Mouse (Mus musculus) embryonic fibroblast, embryonic 13.5 days (primary cell): Measurements from ENCODE around the gene Tepsin. TPM values are rescaled to one million over a fixed set of nuclear protein-coding genes. Genes with fewer than 3 reads are reported as not detected.

Experiments
- H3K27ac ChIP-seq: 2 replicates; pipeline ENCODE4 v1.5.1; 2012; ENCODE audit warnings: low read length, control low read depth, inconsistent platforms; ENCODE audit not compliant: insufficient read depth
- H3K4me1 ChIP-seq: 2 replicates; pipeline ENCODE4 v1.6.1; 2011; ENCODE audit warnings: low read length; ENCODE audit not compliant: control insufficient read depth, insufficient read depth
- H3K4me3 ChIP-seq: 2 replicates; pipeline ENCODE4 v1.5.1; 2011; ENCODE audit warnings: mild to moderate bottlenecking, control low read depth, low read length; ENCODE audit not compliant: insufficient read depth
- CTCF ChIP-seq: IDR thresholded peaks from 2 replicates; pipeline ENCODE4 v1.5.1; 2011; ENCODE audit warnings: mild to moderate bottlenecking, control low read depth, low read length, moderate library complexity, borderline replicate concordance; ENCODE audit not compliant: insufficient read depth
- POLR2A ChIP-seq: IDR thresholded peaks from 2 replicates; pipeline ENCODE4 v1.6.1; 2011; ENCODE audit warnings: low read depth, mild to moderate bottlenecking, control low read depth, low read length, moderate library complexity
- polyA plus RNA-seq: library from polyadenylated mRNA; stranded (reverse); fragments of >200 nt; gene quantifications from 2 replicates; pipeline ENCODE4 v1.2.4, GENCODE M21; 2011; ENCODE audit warnings: low read depth; ENCODE audit not compliant: missing spikeins, insufficient read length

Tepsin gene
- polyA plus RNA-seq, 1 experiment, result 12.2 TPM

DNA sequence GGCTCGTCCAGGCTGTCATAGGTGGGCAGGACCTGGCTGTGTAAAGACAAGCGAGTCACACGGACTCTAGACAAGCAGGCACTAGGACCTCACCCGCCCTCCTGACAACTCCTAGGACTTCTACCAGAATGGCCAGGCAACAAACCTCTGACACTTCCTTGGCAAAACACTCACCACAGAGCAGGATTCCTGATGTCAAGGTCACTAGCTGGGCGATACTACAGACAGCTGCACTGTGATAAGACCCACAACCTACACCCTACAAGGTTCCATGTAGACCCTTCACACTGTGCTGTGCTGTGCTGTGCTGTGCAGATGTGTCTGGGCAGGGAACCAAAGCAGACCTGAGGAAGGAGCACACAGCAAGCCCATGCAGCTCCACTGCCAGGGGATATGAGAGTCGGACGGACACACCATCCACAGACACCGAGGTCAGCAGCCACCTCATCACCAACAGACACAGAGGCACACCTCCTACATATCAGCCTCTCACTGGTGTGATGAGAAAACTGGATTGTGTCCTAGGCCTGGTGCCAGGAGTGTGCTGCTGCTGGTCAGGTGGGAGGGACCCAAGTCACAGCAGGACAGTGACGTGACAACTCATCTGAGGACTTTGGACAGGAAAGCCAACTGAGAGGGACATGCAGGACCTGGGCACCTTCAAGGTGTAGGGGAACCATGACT lies 36.5 kb upstream of the Tepsin start:
- 0 out of 2 replicates have a peak, but pooled peaks cover 2% of the 10 kb centered on the region for H3K4me1 ChIP-seq
- H3K4me3 ChIP-seq, result no peak overlapping the region
- TF ChIP-seq CTCF (no peak), POLR2A (no peak)
- no peak overlapping the region for H3K27ac ChIP-seq

DNA sequence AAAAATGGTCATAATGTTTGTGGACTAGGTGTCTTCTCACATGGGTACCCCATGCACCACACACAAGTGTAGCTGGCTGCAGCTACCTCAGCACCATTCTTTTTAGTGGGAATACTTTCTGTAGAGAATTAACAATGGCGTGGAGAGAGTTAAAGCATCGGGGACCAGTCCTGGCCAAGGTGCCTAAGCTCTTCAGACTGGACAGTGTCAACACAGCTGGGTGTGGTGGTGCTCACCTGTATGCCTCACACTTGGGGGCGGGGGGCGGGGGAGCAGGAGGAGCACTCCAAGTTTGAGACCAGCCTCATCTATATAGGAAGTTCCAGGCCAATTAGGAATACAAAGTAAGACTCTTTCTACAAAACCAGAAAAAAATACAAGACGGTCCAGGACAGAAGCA lies 35.6 kb upstream of the Tepsin start:
- H3K27ac ChIP-seq, result no peak overlapping the region
- H3K4me1 ChIP-seq, result 0 out of 2 replicates have a peak, but pooled peaks cover 2% of the 10 kb centered on the region
- H3K4me3 ChIP-seq, result no peak overlapping the region
- TF ChIP-seq CTCF (no peak), POLR2A (no peak)

DNA sequence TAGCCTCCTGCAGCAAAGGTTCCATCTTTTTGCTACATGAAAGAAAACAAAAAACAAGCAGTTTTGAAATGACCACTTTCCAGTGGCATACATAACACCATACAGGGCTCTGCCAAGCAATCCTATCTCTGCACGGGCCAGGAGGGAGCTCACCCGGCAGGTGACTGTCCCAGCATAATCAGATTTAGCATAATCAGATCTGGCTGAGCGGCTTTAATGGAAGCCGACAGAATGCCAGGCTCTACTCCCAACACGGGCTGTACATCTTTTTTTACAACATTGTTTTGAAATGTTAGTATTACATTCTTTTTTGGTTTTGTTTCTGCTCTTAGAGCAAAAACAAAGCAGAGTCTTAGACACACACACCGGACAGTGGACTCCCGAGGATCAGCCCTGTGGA lies 30.8 kb upstream of the Tepsin start:
- Histone ChIP-seq H3K4me1 (no peaks in the 10 kb centered on the region), H3K4me3 (no peak overlapping the region), H3K27ac (no peak overlapping the region)
- TF ChIP-seq CTCF, result no peak
- no peak for TF ChIP-seq POLR2A

DNA sequence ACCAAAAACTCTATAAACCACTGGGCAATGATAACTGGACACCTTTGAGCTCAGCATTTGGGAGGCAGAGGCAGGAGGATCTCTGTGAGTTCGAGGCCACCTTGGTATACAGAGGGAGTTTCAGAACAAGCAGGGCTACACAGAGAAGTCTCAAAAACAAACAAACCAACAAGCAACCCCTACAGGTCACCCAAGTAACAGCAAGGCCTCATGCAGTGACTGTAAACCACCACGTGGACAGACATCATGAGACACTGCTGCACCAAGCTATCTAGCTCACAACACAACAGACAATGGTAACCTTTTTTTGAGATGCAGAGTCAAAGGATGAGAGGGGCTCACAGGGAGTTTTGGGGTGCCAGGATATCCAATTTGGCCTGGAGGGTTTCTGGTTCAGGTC lies 28.3 kb upstream of the Tepsin start:
- no peak overlapping the region for H3K27ac ChIP-seq
- no peaks in the 10 kb centered on the region for H3K4me1 ChIP-seq
- no peak for TF ChIP-seq CTCF
- TF ChIP-seq POLR2A, result no peak
- no peak overlapping the region for H3K4me3 ChIP-seq

DNA sequence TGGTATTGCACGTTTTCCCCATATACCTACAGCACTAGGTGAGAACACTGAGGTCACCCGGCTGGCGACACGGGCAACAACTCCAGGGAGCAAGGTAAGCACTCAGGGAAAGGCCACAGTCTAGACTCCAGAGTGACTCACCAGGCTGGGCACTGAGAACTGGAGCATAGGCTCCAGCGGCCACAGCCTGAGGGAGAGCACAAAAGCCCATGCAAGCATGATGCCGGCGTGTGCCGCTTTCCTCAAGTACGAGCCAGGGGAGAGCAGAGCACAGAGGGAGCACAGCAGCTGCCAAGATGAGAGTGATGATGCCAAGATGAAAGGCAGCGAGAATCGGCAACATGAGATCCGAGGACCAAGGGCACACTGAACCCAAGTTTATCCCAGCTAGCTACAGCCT lies 23.6 kb upstream of the Tepsin start:
- no peak overlapping the region for H3K27ac ChIP-seq
- H3K4me3 ChIP-seq, result no peak overlapping the region
- no peaks in the 10 kb centered on the region for H3K4me1 ChIP-seq
- TF ChIP-seq POLR2A (no peak), CTCF (no peak)

- H3K4me3 ChIP-seq, result no peak overlapping the region
- TF ChIP-seq CTCF (peak; percentile 33; the same call in 1 of the 2 replicates), POLR2A (no peak)
- H3K27ac ChIP-seq, result no peak overlapping the region
- H3K4me1 ChIP-seq, result no peaks in the 10 kb centered on the region
These were observed 22.3 kb upstream of the Tepsin start for GRCm38 (mm10) chr11:120120642-120121420.

DNA sequence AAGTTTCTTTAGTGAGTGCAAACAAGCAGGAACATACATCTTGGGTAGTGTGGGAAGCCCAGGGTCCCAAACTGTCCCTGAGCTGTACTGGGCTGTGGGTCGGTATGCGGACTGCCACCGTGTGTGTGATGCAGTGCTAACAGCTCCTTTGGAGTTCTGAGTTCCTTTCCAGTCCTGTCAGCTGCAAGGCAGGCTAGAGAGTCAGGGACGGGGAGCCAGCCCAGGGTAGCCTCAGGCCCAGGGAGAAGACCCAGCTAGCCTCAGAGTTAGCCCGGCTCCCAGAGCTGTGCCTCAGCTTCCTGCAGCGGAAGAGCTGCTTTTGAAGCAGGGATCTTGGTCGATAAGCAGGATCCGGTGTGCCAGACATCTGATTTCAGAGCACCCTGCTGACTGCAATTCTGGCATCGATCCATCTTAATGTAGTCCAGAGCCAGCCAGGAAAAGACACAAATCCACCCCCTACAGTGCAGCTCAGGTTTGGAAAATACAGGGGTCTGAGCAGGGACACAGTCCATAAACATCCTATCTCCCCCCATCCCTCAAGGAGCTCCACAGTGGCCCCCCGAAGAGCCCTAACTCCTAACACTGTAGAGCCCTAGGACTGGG lies 21.5 kb upstream of the Tepsin start:
- Histone ChIP-seq H3K4me3 (no peak overlapping the region), H3K4me1 (no peaks in the 10 kb centered on the region), H3K27ac (no peak overlapping the region)
- TF ChIP-seq CTCF, result no peak

DNA sequence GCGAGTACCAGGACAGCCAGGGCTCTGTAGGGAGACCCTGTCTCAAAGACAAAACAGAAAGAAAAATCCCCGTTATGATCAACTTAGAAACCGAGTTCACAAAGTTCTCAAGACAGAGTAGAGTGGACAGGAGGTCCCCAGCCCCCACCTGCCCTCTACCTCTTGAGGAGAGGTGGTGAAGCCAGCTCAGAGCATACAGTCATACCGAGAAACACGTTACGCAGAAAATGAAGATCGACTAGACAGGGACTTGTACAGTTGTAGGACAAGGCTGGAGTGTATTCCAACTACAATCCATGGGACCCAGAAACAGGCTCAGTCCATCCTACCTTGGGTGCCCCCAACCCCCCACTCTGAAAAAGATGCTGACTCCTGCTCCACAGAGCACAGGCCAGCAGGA lies 20.6 kb upstream of the Tepsin start:
- TF ChIP-seq POLR2A (no peak), CTCF (no peak)
- no peaks in the 10 kb centered on the region for H3K4me1 ChIP-seq
- no peak overlapping the region for H3K27ac ChIP-seq
- no peak overlapping the region for H3K4me3 ChIP-seq

DNA sequence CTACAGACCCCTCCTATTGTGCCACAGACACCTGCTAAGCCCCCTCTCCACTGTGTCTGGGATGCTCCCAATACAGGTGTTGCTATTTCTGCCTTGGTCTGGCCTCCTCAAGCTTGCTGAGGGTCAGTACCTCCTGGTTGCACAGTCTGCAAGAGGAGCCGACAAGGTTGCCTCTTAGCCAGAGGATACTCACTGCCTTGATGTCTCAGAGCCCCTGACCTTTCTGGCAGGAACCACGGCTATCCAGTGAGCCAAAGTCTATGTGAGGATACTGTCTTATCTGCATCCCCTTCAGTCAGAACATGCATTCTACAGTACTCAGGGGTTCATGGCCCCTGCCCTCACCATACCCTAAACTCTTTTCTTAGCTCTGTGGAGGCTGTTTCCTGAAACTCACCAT lies 19.1 kb upstream of the Tepsin start:
- TF ChIP-seq CTCF (no peak), POLR2A (no peak)
- H3K27ac ChIP-seq, result no peak overlapping the region
- no peak overlapping the region for H3K4me3 ChIP-seq
- H3K4me1 ChIP-seq, result no peaks in the 10 kb centered on the region

DNA sequence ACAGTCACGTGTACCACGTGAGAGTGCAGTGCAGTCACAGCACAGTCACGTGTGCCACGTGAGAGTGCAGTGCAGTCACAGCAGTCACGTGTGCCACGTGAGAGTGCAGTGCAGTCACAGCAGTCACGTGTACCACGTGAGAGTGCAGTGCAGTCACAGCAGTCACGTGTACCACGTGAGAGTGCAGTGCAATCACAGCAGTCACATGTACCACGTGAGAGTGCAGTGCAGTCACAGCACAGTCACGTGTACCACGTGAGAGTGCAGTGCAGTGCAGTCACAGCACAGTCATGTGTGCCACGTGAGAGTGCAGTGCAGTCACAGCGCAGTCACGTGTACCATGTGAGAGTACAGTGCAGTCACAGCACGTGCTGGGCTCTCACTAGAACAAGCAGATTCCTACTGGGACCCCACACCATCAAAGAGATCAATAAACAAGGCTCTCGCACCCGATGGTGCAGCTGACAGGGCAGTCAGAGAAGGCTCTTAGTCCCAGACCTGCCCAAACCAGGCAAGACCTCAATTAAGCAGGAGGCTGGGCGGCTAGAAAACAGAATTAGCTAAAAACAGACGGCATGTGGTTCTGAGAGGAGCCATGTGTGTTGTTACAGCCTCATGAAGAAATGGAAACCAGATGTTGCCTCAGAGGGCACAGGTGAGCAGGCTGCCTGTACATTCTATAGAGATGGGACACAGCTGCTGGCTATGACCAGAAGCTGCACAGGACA lies 16.1 kb upstream of the Tepsin start:
- Histone ChIP-seq H3K27ac (no peak overlapping the region), H3K4me3 (no peak overlapping the region), H3K4me1 (no peaks in the 10 kb centered on the region)
- TF ChIP-seq POLR2A (no peak), CTCF (no peak)

DNA sequence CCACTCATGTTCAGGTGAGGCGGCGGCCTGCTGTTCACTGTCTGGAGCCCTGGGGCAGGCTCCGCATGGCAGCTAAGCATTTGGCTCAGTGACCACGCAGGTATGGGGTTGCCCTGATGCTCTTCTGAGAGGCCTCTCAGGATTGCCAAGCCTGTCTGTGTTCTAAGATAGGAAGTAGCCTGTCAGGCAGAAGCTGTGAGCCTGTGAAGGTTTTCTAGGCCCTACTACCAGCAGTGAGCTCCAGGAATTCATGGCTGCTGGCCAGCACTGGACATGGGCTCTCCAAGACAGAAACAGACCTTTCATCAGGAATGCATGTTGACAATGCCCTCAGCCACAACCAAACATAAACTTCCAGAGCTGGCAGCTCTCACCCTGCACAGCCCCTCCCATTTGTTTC lies 13.6 kb upstream of the Tepsin start:
- Histone ChIP-seq H3K27ac (no peak overlapping the region), H3K4me1 (no peaks in the 10 kb centered on the region), H3K4me3 (no peak overlapping the region)
- no peak for TF ChIP-seq CTCF
- no peak for TF ChIP-seq POLR2A
